Mouse (Mus musculus): ENCODE data around the gene Prickle4.
"Not testable (repeated sequence)": the region's sequence is repeated elsewhere in the genome, so short reads cannot be mapped to it uniquely, and the experiment has no call there.

The Prickle4 gene

GRCm38 (mm10) chr17:47669166-47669565 lies 25.4 kb downstream of the Prickle4 start:
- no peak for DNase-seq (ENCODE audit: low spot score in 2 of 2)

- DNase-seq (ENCODE audit: low spot score in 2 of 2), result no peak
Observed at GRCm38 (mm10) chr17:47664474-47664873, 30.1 kb downstream of the Prickle4 start.

GRCm38 (mm10) chr17:47663009-47663713 lies 31.4 kb downstream of the Prickle4 start:
- no peak for DNase-seq (ENCODE audit: low spot score in 2 of 2)

GRCm38 (mm10) chr17:47658741-47659243 lies 35.7 kb downstream of the Prickle4 start:
- no peak for DNase-seq (ENCODE audit: low spot score in 2 of 2)

GRCm38 (mm10) chr17:47657901-47658300 lies 36.6 kb downstream of the Prickle4 start:
- no peak for DNase-seq (ENCODE audit: low spot score in 2 of 2)

GRCm38 (mm10) chr17:47655697-47656096 lies 38.8 kb downstream of the Prickle4 start:
- DNase-seq (ENCODE audit: low spot score in 2 of 2), result no peak

GRCm38 (mm10) chr17:47654346-47654745 lies 40.2 kb downstream of the Prickle4 start:
- DNase-seq (ENCODE audit: low spot score in 2 of 2), result not testable (repeated sequence)

- DNase-seq (ENCODE audit: low spot score in 2 of 2), result no peak
Observed at GRCm38 (mm10) chr17:47651953-47652352, 42.6 kb downstream of the Prickle4 start.

- no peak for DNase-seq (ENCODE audit: low spot score in 2 of 2)
Observed at GRCm38 (mm10) chr17:47648966-47649365, 45.6 kb downstream of the Prickle4 start.

- peak in 1 of 2 experiments; percentile 13 for DNase-seq (ENCODE audit: low spot score in 2 of 2)
Observed at GRCm38 (mm10) chr17:47646683-47647082, 47.9 kb downstream of the Prickle4 start.

GRCm38 (mm10) chr17:47642992-47643391 lies 51.5 kb downstream of the Prickle4 start:
- DNase-seq (ENCODE audit: low spot score in 2 of 2), result no peak

Data from right cerebral cortex, postnatal 36 days (tissue).